8 mouse cellular contexts compared by ENCODE assay signal in the genomic region with DNA sequence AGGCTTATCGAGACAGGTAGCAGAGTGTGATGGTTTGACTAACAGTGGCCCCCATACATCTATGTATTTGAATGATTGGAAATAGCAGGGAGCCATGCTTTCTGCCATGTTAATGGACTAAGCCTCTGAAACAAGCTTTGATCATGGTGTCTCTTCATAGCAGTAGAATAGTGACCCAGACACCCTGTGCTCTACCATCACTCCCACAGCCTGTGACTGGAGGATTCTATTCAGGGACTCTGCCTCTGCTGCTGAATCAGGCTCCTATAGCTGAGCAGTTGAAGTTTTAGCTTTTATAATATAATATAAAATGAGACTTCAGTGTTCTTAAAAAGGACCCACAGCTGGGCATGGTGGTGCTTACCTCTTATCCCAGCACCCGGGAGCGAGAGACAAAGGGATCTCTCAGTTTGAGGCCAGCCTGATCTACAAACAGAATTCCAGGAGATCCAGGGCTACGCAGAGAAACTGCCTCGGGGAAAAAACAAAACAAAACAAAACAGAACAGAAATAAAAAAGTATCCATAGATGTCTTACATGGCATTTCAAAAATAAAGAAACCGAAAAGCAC. TPM values are rescaled to one million over a fixed set of nuclear protein-coding genes. Genes with fewer than 3 reads are reported as not detected.
DNase-seq lines count a peak whose midpoint lies in the region; ATAC-seq and TF ChIP-seq lines count a peak whose summit lies in the region.

No protein-coding gene starts in this region.

- H3K27me3 ChIP-seq in heart, embryonic 14.5 days (ENCODE audit: control insufficient read depth, insufficient read depth, low read length) = no peaks in the 10 kb centered on the region
- no peaks in the 10 kb centered on the region for H3K27me3 ChIP-seq in ES-Bruce4 (ENCODE audit: control insufficient read depth, insufficient read depth, low read length, poor library complexity, severe bottlenecking)
- H3K27me3 ChIP-seq in forebrain, embryonic 15.5 days = no peaks in the 10 kb centered on the region
- H3K27me3 ChIP-seq in liver, embryonic 15.5 days = no peaks in the 10 kb centered on the region

- 17% methylated on average over 6 of the region's 6 CpGs for WGBS in heart, embryonic 14.5 days
- WGBS in forebrain, embryonic 15.5 days = 17% methylated on average over 6 of the region's 6 CpGs
- 16% methylated on average over 6 of the region's 6 CpGs for WGBS in liver, embryonic 15.5 days (ENCODE audit: insufficient replicate concordance)

- no peak for DNase-seq in heart, postnatal 25 days (ENCODE audit: low spot score)
- DNase-seq in ovary, postnatal 10 days (ENCODE audit: low spot score) = no peak
- no peak for DNase-seq in thymus, postnatal 0 days (ENCODE audit: low spot score)
- no peak for DNase-seq in left cerebral cortex, adult 18-20 months (ENCODE audit: low spot score in 2 of 2)

- H3K4me2 ChIP-seq in heart, embryonic 14.5 days (ENCODE audit: low read length) = peak overlapping the region; percentile 77
- H3K4me2 ChIP-seq in forebrain, embryonic 15.5 days (replicated peaks) = peak overlapping the region; percentile 66
- H3K4me2 ChIP-seq in liver, embryonic 15.5 days = peak overlapping the region; percentile 76

- TF ChIP-seq EP300 in ES-Bruce4 (IDR thresholded peaks at IDR 0.05; ENCODE audit: insufficient read depth, low read depth, low read length) = no peak

- intact Hi-C loops in heart, postnatal 25 days (cut with DNase I) = loop anchor here (1.0 to 5.0 kb wide), 5 partner anchors 20 to 184 kb away; partner anchors contain the start of genes Zfp180 and Zfp94

- peak overlapping the region; percentile 85 for H3K9ac ChIP-seq in heart, embryonic 14.5 days (ENCODE audit: low read length)
- peak overlapping the region; percentile 41 for H3K9ac ChIP-seq in ES-Bruce4 (ENCODE audit: low read depth, poor library complexity, severe bottlenecking)
- peak overlapping the region; percentile 76 for H3K9ac ChIP-seq in forebrain, embryonic 15.5 days (replicated peaks)
- H3K9ac ChIP-seq in liver, embryonic 15.5 days = peak overlapping the region; percentile 70

- H3K9me3 ChIP-seq in heart, embryonic 14.5 days (ENCODE audit: control insufficient read depth, low read length) = no peaks in the 10 kb centered on the region
- H3K9me3 ChIP-seq in ES-Bruce4 (replicated peaks; ENCODE audit: control insufficient read depth, insufficient read depth, low read length, poor library complexity, severe bottlenecking) = no peaks in the 10 kb centered on the region
- H3K9me3 ChIP-seq in forebrain, embryonic 15.5 days = no peaks in the 10 kb centered on the region
- no peaks in the 10 kb centered on the region for H3K9me3 ChIP-seq in liver, embryonic 15.5 days (replicated peaks)

- H3K4me3 ChIP-seq in heart, embryonic 14.5 days (ENCODE audit: control insufficient read depth in 1 of 2, insufficient read depth in 1 of 2, low read depth in 1 of 2, low read length in 2 of 2) = peak overlapping the region; percentile 75 to 94
- H3K4me3 ChIP-seq in ES-Bruce4 (ENCODE audit: low read depth, low read length) = peak overlapping the region; percentile 91
- H3K4me3 ChIP-seq in forebrain, embryonic 15.5 days = peak overlapping the region; percentile 72
- H3K4me3 ChIP-seq in liver, embryonic 15.5 days (replicated peaks) = peak overlapping the region; percentile 71

- peaks cover 2 to 7% of the 10 kb centered on the region in 2 experiments; a peak in 3 of 4 replicates for H3K4me1 ChIP-seq in heart, embryonic 14.5 days (ENCODE audit: control insufficient read depth in 2 of 2, insufficient read depth in 2 of 2, low read length in 2 of 2)
- no peaks in the 10 kb centered on the region for H3K4me1 ChIP-seq in ES-Bruce4 (ENCODE audit: control insufficient read depth, insufficient read depth, low read length)
- peaks cover 26% of the 10 kb centered on the region for H3K4me1 ChIP-seq in forebrain, embryonic 15.5 days
- peaks cover 16% of the 10 kb centered on the region for H3K4me1 ChIP-seq in liver, embryonic 15.5 days (replicated peaks)

- TF ChIP-seq CTCF in ES-Bruce4 (IDR thresholded peaks at IDR 0.05; ENCODE audit: low read depth, low read length) = no peak

- ATAC-seq in heart, embryonic 14.5 days (ENCODE audit: insufficient number of reproducible peaks, insufficient read depth, low FRiP score, low read depth) = no peak
- ATAC-seq in forebrain, embryonic 15.5 days (replicated peaks) = peak; percentile 60
- peak; percentile 27; the same call in 1 of the 2 replicates for ATAC-seq in liver, embryonic 15.5 days (ENCODE audit: insufficient read depth)

- TF ChIP-seq POLR2A in ES-Bruce4 (IDR thresholded peaks at IDR 0.05; ENCODE audit: insufficient read depth, low read length) = no peak

- H3K27ac ChIP-seq in heart, embryonic 14.5 days (replicated peaks in 1 of 2; ENCODE audit: control insufficient read depth in 1 of 2, insufficient read depth in 1 of 2, low read depth in 2 of 2, low read length in 2 of 2) = no peak overlapping the region
- H3K27ac ChIP-seq in ES-Bruce4 (ENCODE audit: insufficient read depth, low read length) = no peak overlapping the region
- peak overlapping the region; percentile 79 for H3K27ac ChIP-seq in forebrain, embryonic 15.5 days (replicated peaks)
- no peak overlapping the region for H3K27ac ChIP-seq in liver, embryonic 15.5 days (replicated peaks)

- peaks cover 25% of the 10 kb centered on the region for H3K36me3 ChIP-seq in heart, embryonic 14.5 days (ENCODE audit: control insufficient read depth, insufficient read depth, low read length)
- H3K36me3 ChIP-seq in ES-Bruce4 (ENCODE audit: control insufficient read depth, insufficient read depth, low read length, poor library complexity, severe bottlenecking) = no peaks in the 10 kb centered on the region
- H3K36me3 ChIP-seq in forebrain, embryonic 15.5 days = peaks cover 21% of the 10 kb centered on the region
- peaks cover 23% of the 10 kb centered on the region for H3K36me3 ChIP-seq in liver, embryonic 15.5 days (replicated peaks)

RNA-seq across cellular contexts. Expression of gene Zfp235, which starts 0.5 kb away (rescaled TPM):
- 8.7 and 9.3 TPM in 2 replicates for polyA plus RNA-seq in heart, embryonic 14.5 days (2014; fragmentation: Nextera tagmentation; extraction: Ambion mirVana)
- 1 to 10 TPM; 5.1 to 5.5 TPM for total RNA-seq in heart, postnatal 25 days (2021)
- 3.9 and 4.6 TPM in 2 replicates for polyA plus RNA-seq in ES-Bruce4 (2011; ENCODE audit: insufficient read depth, insufficient read length, low read depth, missing spikeins)
- polyA plus RNA-seq in forebrain, embryonic 15.5 days (2015; fragmentation: Nextera tagmentation; extraction: Ambion mirVana) = 23.2 and 27.3 TPM in 2 replicates
- polyA plus RNA-seq in liver, embryonic 15.5 days (2015; fragmentation: Nextera tagmentation; extraction: Ambion mirVana) = 3.3 and 3.5 TPM in 2 replicates
- polyA plus RNA-seq in thymus, postnatal 0 days (2015; fragmentation: Nextera tagmentation; extraction: Ambion mirVana) = 10.5 and 11.6 TPM in 2 replicates
- 10 to 100 TPM; 22.2 to 22.8 TPM for total RNA-seq in left cerebral cortex, adult 18-20 months (2021)

RNA-seq across cellular contexts. Expression of gene Zfp112, which starts 21.4 kb away (rescaled TPM):
- polyA plus RNA-seq in heart, embryonic 14.5 days (2014; fragmentation: Nextera tagmentation; extraction: Ambion mirVana) = 5.3 and 5.6 TPM in 2 replicates
- 1 to 10 TPM; 3.2 to 4.2 TPM for total RNA-seq in heart, postnatal 25 days (2021)
- polyA plus RNA-seq in ES-Bruce4 (2011; ENCODE audit: insufficient read depth, insufficient read length, low read depth, missing spikeins) = 1.3 and 1.4 TPM in 2 replicates
- polyA plus RNA-seq in forebrain, embryonic 15.5 days (2015; fragmentation: Nextera tagmentation; extraction: Ambion mirVana) = 10.4 and 11.0 TPM in 2 replicates
- polyA plus RNA-seq in liver, embryonic 15.5 days (2015; fragmentation: Nextera tagmentation; extraction: Ambion mirVana) = 0.50 and 0.54 TPM in 2 replicates
- 1.3 and 2.2 TPM in 2 replicates for polyA plus RNA-seq in thymus, postnatal 0 days (2015; fragmentation: Nextera tagmentation; extraction: Ambion mirVana)
- total RNA-seq in left cerebral cortex, adult 18-20 months (2021) = 10 to 100 TPM; 11.2 to 11.8 TPM

RNA-seq across cellular contexts. Expression of gene Zfp114, which starts 41.4 kb away (rescaled TPM):
- 3.2 and 3.3 TPM in 2 replicates for polyA plus RNA-seq in heart, embryonic 14.5 days (2014; fragmentation: Nextera tagmentation; extraction: Ambion mirVana)
- total RNA-seq in heart, postnatal 25 days (2021) = under 1 TPM; 0.14 to 0.44 TPM
- 0.84 and 1.9 TPM in 2 replicates for polyA plus RNA-seq in ES-Bruce4 (2011; ENCODE audit: insufficient read depth, insufficient read length, low read depth, missing spikeins)
- 9.0 TPM in 2 replicates for polyA plus RNA-seq in forebrain, embryonic 15.5 days (2015; fragmentation: Nextera tagmentation; extraction: Ambion mirVana)
- polyA plus RNA-seq in liver, embryonic 15.5 days (2015; fragmentation: Nextera tagmentation; extraction: Ambion mirVana) = 0.40 and 0.61 TPM in 2 replicates
- 0.98 and 1.2 TPM in 2 replicates for polyA plus RNA-seq in thymus, postnatal 0 days (2015; fragmentation: Nextera tagmentation; extraction: Ambion mirVana)
- total RNA-seq in left cerebral cortex, adult 18-20 months (2021) = 1 to 10 TPM; 3.2 to 3.7 TPM

RNA-seq across cellular contexts. Expression of gene Zfp180, which starts 51.8 kb away (rescaled TPM):
- polyA plus RNA-seq in heart, embryonic 14.5 days (2014; fragmentation: Nextera tagmentation; extraction: Ambion mirVana) = 13.5 and 14.8 TPM in 2 replicates
- 10 to 100 TPM; 12.6 to 13.5 TPM for total RNA-seq in heart, postnatal 25 days (2021)
- 16.9 and 18.2 TPM in 2 replicates for polyA plus RNA-seq in ES-Bruce4 (2011; ENCODE audit: insufficient read depth, insufficient read length, low read depth, missing spikeins)
- 35.9 and 39.5 TPM in 2 replicates for polyA plus RNA-seq in forebrain, embryonic 15.5 days (2015; fragmentation: Nextera tagmentation; extraction: Ambion mirVana)
- 8.0 and 9.7 TPM in 2 replicates for polyA plus RNA-seq in liver, embryonic 15.5 days (2015; fragmentation: Nextera tagmentation; extraction: Ambion mirVana)
- polyA plus RNA-seq in thymus, postnatal 0 days (2015; fragmentation: Nextera tagmentation; extraction: Ambion mirVana) = 17.6 and 19.3 TPM in 2 replicates
- 10 to 100 TPM; 61.0 to 67.4 TPM for total RNA-seq in left cerebral cortex, adult 18-20 months (2021)
